Mouse (Mus musculus) cerebellum, adult 2 months (tissue): ENCODE measurements around the gene Krr1.

Experiments used
- CTCF ChIP-seq: fragments of 200-500 bp; IDR thresholded peaks from 2 replicates; pipeline ENCODE4 v1.5.1; 2011; ENCODE audit warnings: low read depth, mild to moderate bottlenecking, control low read depth, low read length, moderate library complexity, borderline replicate concordance; ENCODE audit not compliant: insufficient read depth
- POLR2A ChIP-seq: fragments of 200-500 bp; IDR thresholded peaks from 2 replicates; pipeline ENCODE4 v1.6.1; 2011; ENCODE audit warnings: low read length, control low read depth, borderline replicate concordance; ENCODE audit not compliant: insufficient read depth

GRCm38 (mm10) chr10:111971929-111972328 is 535 bp upstream of the Krr1 start:
- no peak for TF ChIP-seq POLR2A
- TF ChIP-seq CTCF: no peak
